Mouse (Mus musculus) embryonic facial prominence, embryonic 13.5 days (tissue): ENCODE measurements around the gene Strada. TPM values are rescaled to one million over a fixed set of nuclear protein-coding genes. Genes with fewer than 3 reads are reported as not detected.
A peak's percentile ranks its signal among the peaks of the same experiment; 100 is the strongest.
"Not testable (repeated sequence)": the region's sequence is repeated elsewhere in the genome, so short reads cannot be mapped to it uniquely, and the experiment has no call there.

Source experiments
- ATAC-seq: fragments of 200-750 bp; cut with Nextera tagmentation; 2 replicates; pipeline ENCODE4 v1.8.0; 2017; ENCODE audit warnings: low read depth; ENCODE audit not compliant: insufficient number of reproducible peaks, insufficient read depth, low FRiP score, low TSS enrichment
- H3K27ac ChIP-seq: fragments of 300-500 bp; sonication (generic); 2 replicates; pipeline ENCODE4 v1.5.1; 2015; ENCODE audit warnings: moderate library complexity, mild to moderate bottlenecking, inconsistent platforms
- H3K27me3 ChIP-seq: fragments of 300-500 bp; sonication (generic); 2 replicates; pipeline ENCODE4 v1.6.1; 2015; ENCODE audit warnings: mild to moderate bottlenecking, inconsistent platforms
- H3K36me3 ChIP-seq: fragments of 300-500 bp; sonication (generic); 2 replicates; pipeline ENCODE4 v1.6.1; 2015; ENCODE audit warnings: mild to moderate bottlenecking, inconsistent platforms
- H3K4me1 ChIP-seq: fragments of 300-500 bp; sonication (generic); 2 replicates; pipeline ENCODE4 v1.6.1; 2015; ENCODE audit warnings: inconsistent platforms
- H3K4me2 ChIP-seq: fragments of 300-500 bp; sonication (generic); 2 replicates; pipeline ENCODE4 v1.6.1; 2015; ENCODE audit warnings: moderate library complexity, mild to moderate bottlenecking, inconsistent platforms
- H3K4me3 ChIP-seq: fragments of 300-500 bp; sonication (generic); 2 replicates; pipeline ENCODE4 v1.5.1; 2015; ENCODE audit warnings: mild to moderate bottlenecking, inconsistent platforms
- H3K9ac ChIP-seq: fragments of 300-500 bp; sonication (generic); 2 replicates; pipeline ENCODE4 v1.6.1; 2015; ENCODE audit warnings: mild to moderate bottlenecking, inconsistent platforms
- H3K9me3 ChIP-seq: fragments of 300-500 bp; sonication (generic); 2 replicates; pipeline ENCODE4 v1.6.1; 2016; ENCODE audit warnings: inconsistent platforms
- WGBS: fragments of 180-500 bp; shearing (Covaris S2); methylation state at CpG from one replicate; pipeline ENCODE4 v1.1.7; 2015; ENCODE audit warnings: mixed read lengths; 5-methylcytosine and 5-hydroxymethylcytosine counted together
- polyA plus RNA-seq: library from polyadenylated mRNA; unstranded; fragments of >200 nt; fragmentation: Nextera tagmentation; extraction: Ambion mirVana; gene quantifications from 2 replicates; pipeline ENCODE4 v1.2.1, GENCODE M21; 2015

Strada gene
- polyA plus RNA-seq, result 34.8 and 35.8 TPM in 2 replicates

DNA sequence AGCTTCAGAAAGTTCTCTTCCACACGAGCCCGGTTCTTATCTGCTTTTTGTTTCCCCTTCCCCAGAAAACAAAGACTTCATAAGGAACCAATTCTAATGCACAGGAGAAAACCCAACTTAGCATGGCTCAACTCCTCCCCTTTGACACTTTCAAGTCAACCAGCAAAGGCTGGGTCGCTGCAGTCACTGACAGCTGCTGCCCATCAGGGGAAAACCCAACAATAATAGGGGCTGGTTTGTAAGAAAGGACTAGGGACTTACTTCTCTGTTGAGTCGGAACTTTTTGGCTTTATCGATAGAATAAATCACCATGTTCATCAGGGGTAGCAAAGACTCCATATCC lies at the start of gene Strada:
Gene Strada (minus strand): TSS at position 46 of the 343 bp plus-strand sequence.
- Histone ChIP-seq H3K36me3 (peaks cover 91% of the 10 kb centered on the region), H3K4me2 (no peak within 1 kb of the TSS), H3K9me3 (no peaks in the 10 kb centered on the region), H3K9ac (no peak within 1 kb of the TSS), H3K4me1 (no peaks in the 10 kb centered on the region), H3K4me3 (no peak within 1 kb of the TSS), H3K27me3 (no peaks in the 10 kb centered on the region), H3K27ac (no peak within 1 kb of the TSS)
- ATAC-seq, result no peak
- WGBS, result 86% methylated on average over 5 of the region's 5 CpGs

DNA sequence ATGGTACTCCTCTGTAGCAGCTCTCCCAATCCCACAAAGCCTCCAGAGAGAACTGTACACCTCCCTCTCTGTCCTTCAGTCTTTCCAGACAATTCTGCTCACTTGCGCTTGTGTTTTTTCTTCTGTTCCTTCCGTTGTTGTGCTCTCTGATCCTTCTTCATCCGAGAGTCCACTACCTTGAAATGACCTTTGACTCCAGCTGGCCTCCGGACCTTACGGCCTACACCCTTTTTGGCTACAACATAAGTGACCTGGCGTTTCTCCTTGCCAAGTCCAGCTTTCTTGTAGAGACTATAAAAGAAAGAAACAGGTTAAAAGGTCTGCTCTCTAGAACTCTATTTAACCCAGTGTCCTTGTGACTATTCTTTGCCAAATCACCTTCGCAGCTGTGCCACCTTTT lies 47.4 kb upstream of the Strada start:
- H3K27me3 ChIP-seq, result no peaks in the 10 kb centered on the region
- H3K27ac ChIP-seq, result no peak overlapping the region
- no peak overlapping the region for H3K4me2 ChIP-seq
- no peak overlapping the region for H3K4me3 ChIP-seq
- WGBS, result 87% methylated on average over 7 of the region's 7 CpGs
- no peak for ATAC-seq
- peaks cover under 1% of the 10 kb centered on the region; the same call in 1 of the 2 replicates for H3K4me1 ChIP-seq
- H3K36me3 ChIP-seq, result peaks cover 98% of the 10 kb centered on the region
- 0 out of 2 replicates have a peak, but pooled peaks cover 5% of the 10 kb centered on the region for H3K9me3 ChIP-seq
- H3K9ac ChIP-seq, result no peak overlapping the region

DNA sequence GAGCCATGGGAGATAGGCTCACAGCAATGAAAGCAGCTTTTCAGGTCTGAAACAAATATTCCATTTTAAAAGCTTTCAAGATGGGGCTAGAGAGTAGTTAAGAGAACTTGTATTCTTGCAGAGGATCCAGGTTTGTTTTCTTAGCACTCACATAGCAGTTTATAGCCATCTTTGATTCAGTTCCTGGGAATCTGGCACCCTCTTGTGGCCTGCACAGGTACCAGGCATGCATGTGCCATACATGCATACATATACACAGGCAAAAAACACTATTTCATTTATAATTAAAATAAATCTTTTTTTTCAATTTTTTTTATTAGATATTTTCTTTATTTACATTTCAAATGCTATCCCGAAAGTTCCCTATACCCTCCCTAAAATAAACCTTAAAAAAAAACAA lies 44.9 kb upstream of the Strada start:
- no peaks in the 10 kb centered on the region for H3K4me1 ChIP-seq
- H3K9me3 ChIP-seq, result 0 out of 2 replicates have a peak, but pooled peaks cover 5% of the 10 kb centered on the region
- no peaks in the 10 kb centered on the region for H3K27me3 ChIP-seq
- no peak overlapping the region for H3K27ac ChIP-seq
- H3K36me3 ChIP-seq, result peaks cover 98% of the 10 kb centered on the region
- WGBS, result 96% methylated on average over 1 of the region's 1 CpGs
- no peak for ATAC-seq
- no peak overlapping the region for H3K4me2 ChIP-seq
- H3K4me3 ChIP-seq, result no peak overlapping the region
- no peak overlapping the region for H3K9ac ChIP-seq

DNA sequence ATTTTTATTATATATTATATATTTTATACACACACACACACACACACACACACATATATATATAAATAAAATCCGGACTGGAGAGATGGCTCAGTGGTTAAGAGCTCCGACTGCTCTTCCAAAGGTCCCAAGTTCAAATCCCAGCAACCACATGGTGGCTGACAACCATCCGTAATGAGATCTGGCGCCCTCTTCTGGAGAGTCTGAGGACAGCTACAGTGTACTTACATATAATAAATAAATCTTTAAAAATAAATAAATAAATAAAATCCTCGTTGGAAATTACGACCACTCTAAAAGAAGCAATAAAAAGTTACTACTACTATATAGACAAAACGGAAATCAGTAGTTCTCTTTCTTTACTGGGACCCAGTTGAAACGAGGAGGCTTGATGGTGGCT lies 32.0 kb upstream of the Strada start:
- H3K9ac ChIP-seq, H3K27ac ChIP-seq, H3K4me1 ChIP-seq, H3K9me3 ChIP-seq, ATAC-seq, H3K4me2 ChIP-seq, H3K27me3 ChIP-seq, H3K4me3 ChIP-seq: not testable (repeated sequence)
- peaks cover 77% of the 10 kb centered on the region for H3K36me3 ChIP-seq
- 81% methylated on average over 8 of the region's 8 CpGs for WGBS

DNA sequence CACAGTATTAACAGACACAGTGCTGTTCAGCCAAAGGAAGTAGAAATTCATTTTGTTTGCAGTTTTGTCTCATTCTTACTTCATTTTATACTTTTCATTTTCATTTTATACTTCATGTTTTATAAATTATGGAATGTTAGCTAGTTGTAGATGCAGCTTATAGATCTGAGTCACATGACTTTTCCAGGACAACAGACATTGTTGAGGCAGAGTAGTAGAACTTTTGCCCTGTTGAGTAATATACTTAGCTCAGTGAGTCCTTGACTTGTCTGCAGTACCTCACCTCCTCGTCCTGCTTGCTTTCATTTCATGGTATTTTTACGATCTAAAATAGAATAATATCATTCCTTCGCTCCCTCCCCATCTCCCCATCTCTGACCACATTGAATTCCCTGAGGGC lies 18.6 kb upstream of the Strada start:
- no peak overlapping the region for H3K9ac ChIP-seq
- peaks cover 19% of the 10 kb centered on the region for H3K36me3 ChIP-seq
- no peak overlapping the region for H3K4me3 ChIP-seq
- no peak overlapping the region for H3K27ac ChIP-seq
- H3K9me3 ChIP-seq, result no peaks in the 10 kb centered on the region
- H3K4me1 ChIP-seq, result peaks cover 12% of the 10 kb centered on the region
- H3K27me3 ChIP-seq, result no peaks in the 10 kb centered on the region
- no peak overlapping the region for H3K4me2 ChIP-seq
- WGBS, result 78% methylated on average over 3 of the region's 3 CpGs
- ATAC-seq, result no peak

DNA sequence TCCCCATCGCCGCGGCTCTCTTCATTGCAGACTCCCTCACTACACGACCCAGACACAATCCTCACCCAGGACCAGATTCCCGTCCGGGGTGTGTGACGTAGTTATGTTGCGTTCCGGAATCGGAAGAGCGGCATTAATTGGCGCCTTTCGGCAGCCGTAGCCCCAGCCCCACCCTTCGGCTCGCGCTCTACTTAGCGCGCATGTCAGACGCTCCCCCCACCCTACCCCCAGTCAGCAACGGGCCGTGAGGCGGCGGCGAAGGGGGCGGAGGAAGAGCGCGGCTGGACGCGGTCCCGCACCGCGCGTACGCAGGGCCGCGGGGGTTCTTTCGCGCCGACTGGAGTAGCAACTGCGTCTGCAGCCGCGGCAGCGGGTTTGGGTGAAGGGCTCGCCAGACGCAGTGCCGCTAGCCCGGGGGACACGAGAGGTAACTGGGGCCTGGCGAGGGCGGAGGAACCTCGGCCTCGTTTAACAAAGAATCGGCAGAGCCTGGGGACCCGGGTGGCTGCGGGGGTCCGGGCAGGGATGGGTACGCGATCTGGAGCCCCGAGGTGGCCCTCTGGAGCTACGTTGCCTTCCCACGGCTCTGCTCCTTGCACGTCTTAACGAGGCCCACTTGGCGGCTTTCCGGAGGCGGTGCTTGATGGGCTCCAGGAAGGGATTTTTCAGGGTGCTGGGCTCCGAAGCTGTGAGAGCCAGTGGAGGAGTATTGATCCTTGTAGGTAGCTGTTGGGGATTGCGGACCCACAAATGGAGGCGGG lies 14.9 kb upstream of the Strada start, which contains the start of gene Ddx42:
Gene Ddx42 (plus strand): TSS at position 197 of the 761 bp plus-strand sequence.
- Histone ChIP-seq H3K4me1 (peaks cover 20% of the 10 kb centered on the region), H3K36me3 (peaks cover 16% of the 10 kb centered on the region), H3K9me3 (no peaks in the 10 kb centered on the region), H3K4me2 (peak within 1 kb of the TSS; percentile 73), H3K9ac (peak within 1 kb of the TSS; percentile 97), H3K27ac (peak within 1 kb of the TSS; percentile 96), H3K4me3 (peak within 1 kb of the TSS; percentile 83), H3K27me3 (no peaks in the 10 kb centered on the region)
- peak; percentile 95 for ATAC-seq
- under 1% methylated on average over 70 of the region's 70 CpGs for WGBS

DNA sequence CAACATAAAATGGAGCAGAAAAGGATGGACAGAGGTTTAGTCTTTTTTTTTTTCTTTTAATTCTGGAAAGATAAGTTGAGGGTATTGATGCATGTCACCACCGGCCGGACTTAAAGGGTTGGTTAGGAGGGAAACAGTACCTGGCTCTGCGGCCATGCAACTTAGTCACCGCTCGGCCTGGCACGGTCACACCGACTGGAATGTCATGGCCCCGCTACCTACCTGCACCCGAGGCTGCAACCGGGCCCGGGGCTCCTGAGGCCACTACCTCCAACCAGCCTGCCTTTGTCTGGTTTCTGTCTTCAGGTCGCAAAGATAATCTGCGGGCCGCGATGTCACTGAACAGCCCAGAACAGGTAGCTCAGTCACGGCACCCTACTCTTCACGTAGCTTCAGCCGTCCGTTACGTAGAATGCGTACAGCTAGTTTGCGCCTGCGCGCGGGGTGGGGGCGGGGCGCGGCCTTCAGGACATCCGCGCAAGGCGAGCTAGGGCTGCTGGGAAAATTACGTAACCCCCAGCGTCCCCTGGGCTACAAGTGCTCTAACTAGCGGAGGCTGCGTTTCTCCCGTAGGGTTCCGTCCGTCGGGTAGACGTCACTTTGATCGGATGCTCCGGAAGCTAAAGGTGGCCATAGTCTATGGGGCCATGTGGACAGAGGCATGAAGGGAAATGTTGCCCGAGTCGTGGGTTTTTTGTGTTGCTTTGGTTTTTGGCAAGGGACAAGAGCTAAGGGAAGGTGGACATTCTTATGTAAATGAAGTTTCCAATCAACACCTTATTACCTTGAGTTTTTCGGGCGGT lies 14.2 kb upstream of the Strada start, which contains the start of gene Ccdc47:
Gene Ccdc47 (minus strand): TSS at position 418 of the 803 bp plus-strand sequence.
- no peaks in the 10 kb centered on the region for H3K27me3 ChIP-seq
- under 1% methylated on average over 46 of the region's 46 CpGs for WGBS
- H3K27ac ChIP-seq, result peak within 1 kb of the TSS; percentile 96
- no peaks in the 10 kb centered on the region for H3K9me3 ChIP-seq
- peak; percentile 96 for ATAC-seq
- H3K4me1 ChIP-seq, result peaks cover 20% of the 10 kb centered on the region
- H3K4me3 ChIP-seq, result peak within 1 kb of the TSS; percentile 83
- peaks cover 23% of the 10 kb centered on the region for H3K36me3 ChIP-seq
- peak within 1 kb of the TSS; percentile 73 for H3K4me2 ChIP-seq
- H3K9ac ChIP-seq, result peak within 1 kb of the TSS; percentile 97

DNA sequence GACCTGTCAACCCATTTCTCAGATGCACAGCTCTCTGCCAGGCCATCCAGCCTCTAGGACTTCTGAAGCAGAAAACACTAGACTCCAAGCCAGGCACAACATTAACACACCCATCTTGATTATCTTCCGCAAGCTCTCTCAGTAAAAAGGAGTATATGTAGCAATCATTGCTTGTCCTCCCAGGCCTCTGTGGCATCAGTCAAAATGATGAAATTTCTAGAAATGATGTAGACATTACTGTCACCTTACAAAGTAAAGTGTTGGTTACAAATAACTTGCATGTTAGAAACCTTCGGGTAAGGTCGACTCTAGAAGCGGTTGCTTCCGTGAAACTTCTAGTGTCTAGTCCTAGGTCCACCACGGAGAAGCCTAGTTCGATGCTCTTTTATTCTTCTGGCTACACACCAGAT lies 13.5 kb upstream of the Strada start:
- no peak for ATAC-seq
- 29% methylated on average over 7 of the region's 7 CpGs for WGBS
- Histone ChIP-seq H3K4me3 (peak overlapping the region; percentile 83), H3K4me1 (peaks cover 20% of the 10 kb centered on the region), H3K4me2 (peak overlapping the region; percentile 73), H3K27ac (no peak overlapping the region), H3K9ac (peak overlapping the region; percentile 97), H3K27me3 (no peaks in the 10 kb centered on the region), H3K36me3 (peaks cover 30% of the 10 kb centered on the region), H3K9me3 (no peaks in the 10 kb centered on the region)

DNA sequence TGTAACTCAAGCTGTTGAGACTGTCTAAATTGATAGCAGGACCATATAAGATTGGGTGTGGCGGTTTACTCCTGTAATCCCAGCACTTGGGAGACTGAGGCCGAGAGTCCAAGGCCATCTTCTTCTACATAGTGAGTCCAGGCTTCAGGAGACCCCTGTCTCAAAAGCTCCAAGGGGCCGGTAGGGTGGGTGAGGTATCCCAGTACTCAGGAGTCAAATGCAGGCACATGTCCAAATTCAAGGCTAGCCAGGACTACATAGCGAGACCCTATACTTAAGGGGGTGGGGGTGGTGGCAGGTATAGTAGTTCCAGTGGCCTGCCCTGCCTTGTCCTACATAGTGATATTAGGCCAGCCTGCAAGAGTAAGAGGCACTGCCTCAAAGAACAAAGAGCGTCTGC lies 12.9 kb upstream of the Strada start:
- H3K27me3 ChIP-seq, result no peaks in the 10 kb centered on the region
- no peaks in the 10 kb centered on the region for H3K9me3 ChIP-seq
- peaks cover 20% of the 10 kb centered on the region for H3K4me1 ChIP-seq
- peak overlapping the region; percentile 97 for H3K9ac ChIP-seq
- no peak overlapping the region for H3K27ac ChIP-seq
- H3K4me2 ChIP-seq, result peak overlapping the region; percentile 73
- peak overlapping the region; percentile 83 for H3K4me3 ChIP-seq
- no peak for ATAC-seq
- peaks cover 36% of the 10 kb centered on the region for H3K36me3 ChIP-seq
- 90% methylated on average over 5 of the region's 5 CpGs for WGBS

DNA sequence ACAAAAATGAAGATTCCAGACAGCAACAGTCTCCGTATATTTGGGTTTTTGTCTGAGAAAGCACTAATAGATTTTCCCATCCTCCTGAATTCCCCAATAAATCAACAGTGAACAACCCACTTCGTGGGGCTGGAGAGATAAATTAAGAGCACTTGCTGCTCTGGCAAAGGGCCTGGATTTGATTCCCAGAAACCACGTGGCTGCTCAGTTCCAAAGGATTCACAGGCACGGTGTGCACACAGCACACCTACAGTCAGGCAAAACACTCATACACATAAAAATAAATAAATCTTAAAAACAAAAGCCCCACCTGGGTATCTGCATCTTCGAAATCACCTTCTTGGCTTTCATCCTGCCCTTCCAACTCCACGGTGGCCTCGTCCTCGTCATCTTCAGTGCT lies 10.8 kb upstream of the Strada start:
- no peak overlapping the region for H3K9ac ChIP-seq
- no peaks in the 10 kb centered on the region for H3K27me3 ChIP-seq
- H3K36me3 ChIP-seq, result peaks cover 54% of the 10 kb centered on the region
- H3K27ac ChIP-seq, result no peak overlapping the region
- no peaks in the 10 kb centered on the region for H3K9me3 ChIP-seq
- 88% methylated on average over 8 of the region's 8 CpGs for WGBS
- ATAC-seq, result no peak
- no peak overlapping the region for H3K4me3 ChIP-seq
- H3K4me2 ChIP-seq, result no peak overlapping the region
- peaks cover 11% of the 10 kb centered on the region for H3K4me1 ChIP-seq

DNA sequence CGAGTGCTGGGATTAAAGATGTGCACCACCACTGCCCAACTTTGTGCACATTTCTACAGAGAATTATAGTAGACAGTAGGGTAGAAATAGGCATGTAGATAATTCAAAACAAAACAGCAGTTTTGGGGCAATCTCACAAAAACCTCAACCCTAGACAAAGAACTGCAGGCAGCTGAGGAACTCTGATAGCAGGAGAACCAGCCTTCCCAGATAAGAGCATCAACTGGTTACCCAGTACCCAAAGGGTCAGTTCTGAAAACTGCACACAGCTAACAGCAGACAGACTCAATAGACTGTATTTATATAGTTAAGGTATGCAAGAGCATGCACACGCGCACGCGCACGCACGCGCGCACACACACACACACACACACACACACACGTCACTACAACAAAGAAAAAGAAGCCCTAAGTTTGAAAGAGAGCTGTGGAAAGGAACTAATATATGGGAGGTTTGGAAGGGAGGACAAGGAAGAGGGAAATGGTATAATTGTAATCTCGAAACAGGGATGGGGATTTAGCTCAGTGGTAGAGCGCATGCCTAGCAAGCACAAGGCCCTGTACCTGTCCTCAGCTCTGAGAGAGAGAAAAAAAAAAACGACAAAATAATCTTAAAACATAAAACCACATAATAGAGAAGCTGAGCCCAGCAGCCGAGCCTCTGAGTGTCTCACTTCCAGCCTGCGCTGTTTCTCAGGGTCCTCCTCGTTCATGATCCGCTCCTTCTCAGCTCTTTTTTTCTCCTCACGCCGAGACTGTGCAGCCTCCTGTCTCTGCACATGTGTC lies 438 bp downstream of the Strada start:
- Histone ChIP-seq H3K36me3 (peaks cover 91% of the 10 kb centered on the region), H3K9ac (no peak overlapping the region), H3K27ac (no peak overlapping the region), H3K4me2 (no peak overlapping the region), H3K9me3 (no peaks in the 10 kb centered on the region), H3K4me1 (no peaks in the 10 kb centered on the region), H3K4me3 (no peak overlapping the region), H3K27me3 (no peaks in the 10 kb centered on the region)
- 94% methylated on average over 19 of the region's 19 CpGs for WGBS
- ATAC-seq, result no peak
